Mouse (Mus musculus) liver, postnatal 0 days (tissue): ENCODE results near the gene Rnf135.

Experiments used
- CTCF ChIP-seq: sonication (generic); IDR thresholded peaks from 2 replicates; pipeline ENCODE4 v1.5.1; 2016; ENCODE audit warnings: antibody characterized with exemption, low read depth
- EP300 ChIP-seq: IDR thresholded peaks from 2 replicates; pipeline ENCODE4 v1.6.1; 2016; ENCODE audit warnings: antibody characterized with exemption, low read depth, mild to moderate bottlenecking

DNA sequence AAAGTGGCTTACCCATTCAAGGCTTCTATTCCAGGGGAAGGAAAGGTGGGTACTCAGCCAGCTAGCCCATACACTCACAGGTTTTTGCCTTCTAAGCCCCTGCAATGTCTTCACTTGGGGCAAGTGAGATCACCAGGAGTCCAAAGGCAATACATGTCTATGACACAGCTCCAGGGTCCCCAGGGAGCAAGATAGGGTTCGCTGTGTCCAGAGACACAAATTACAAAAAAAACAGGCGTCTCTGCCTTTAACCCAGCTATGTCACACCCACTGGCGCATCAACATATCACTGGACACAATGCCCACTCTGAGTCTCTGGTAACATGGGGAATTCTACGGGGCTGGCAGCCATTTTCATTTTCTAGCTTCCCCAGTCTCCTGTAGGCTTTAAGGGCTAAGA lies 27.7 kb upstream of the Rnf135 start:
- TF ChIP-seq CTCF (no peak), EP300 (no peak)
